Mouse (Mus musculus) kidney, postnatal 36 days (tissue): ENCODE results near the gene N4bp2.
"Not testable (repeated sequence)": the region's sequence is repeated elsewhere in the genome, so short reads cannot be mapped to it uniquely, and the experiment has no call there.

Source experiments
- DNase-seq, 2 experiments: peaks; one replicate each; pipeline ENCODE4 v3.0.0; 2021 to 2022; ENCODE audit warnings: mixed read lengths in 2 of 2

N4bp2 gene

GRCm38 (mm10) chr5:65763088-65763915, at the start of gene N4bp2:
N4bp2 (plus strand) TSS chr5:65763521.
- peak; percentile 87 to 89 for DNase-seq

- DNase-seq: no peak
Measured at GRCm38 (mm10) chr5:65715084-65715483, 48.2 kb upstream of the N4bp2 start.

- peak in 1 of 2 experiments; percentile 29 for DNase-seq
Measured at GRCm38 (mm10) chr5:65717063-65717902, 46.0 kb upstream of the N4bp2 start.

DNA sequence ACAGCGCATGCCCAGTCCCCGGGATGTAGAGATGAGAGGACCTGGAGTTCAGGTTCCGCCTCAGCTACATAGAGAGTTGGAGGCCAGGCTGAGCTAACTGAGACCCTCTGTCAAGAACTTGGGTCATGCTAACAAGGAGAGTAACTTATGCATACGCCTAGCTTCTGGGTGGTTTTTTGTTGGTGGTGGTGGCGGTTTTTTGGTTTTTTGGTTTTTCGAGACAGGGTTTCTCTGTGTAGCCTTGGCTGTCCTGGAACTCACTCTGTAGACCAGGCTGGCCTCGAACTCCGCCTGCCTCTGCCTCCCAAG, 45.5 kb upstream of the N4bp2 start:
- DNase-seq: not testable (repeated sequence)

- DNase-seq: no peak
Measured at GRCm38 (mm10) chr5:65718368-65718767, 45.0 kb upstream of the N4bp2 start.

GRCm38 (mm10) chr5:65724311-65725054, 38.8 kb upstream of the N4bp2 start:
- DNase-seq: peak; percentile 74 to 83

- DNase-seq: peak; percentile 78 to 82
Measured at GRCm38 (mm10) chr5:65731173-65732007, 31.9 kb upstream of the N4bp2 start.

- no peak for DNase-seq
Measured at GRCm38 (mm10) chr5:65735601-65736000, 27.7 kb upstream of the N4bp2 start.

DNA sequence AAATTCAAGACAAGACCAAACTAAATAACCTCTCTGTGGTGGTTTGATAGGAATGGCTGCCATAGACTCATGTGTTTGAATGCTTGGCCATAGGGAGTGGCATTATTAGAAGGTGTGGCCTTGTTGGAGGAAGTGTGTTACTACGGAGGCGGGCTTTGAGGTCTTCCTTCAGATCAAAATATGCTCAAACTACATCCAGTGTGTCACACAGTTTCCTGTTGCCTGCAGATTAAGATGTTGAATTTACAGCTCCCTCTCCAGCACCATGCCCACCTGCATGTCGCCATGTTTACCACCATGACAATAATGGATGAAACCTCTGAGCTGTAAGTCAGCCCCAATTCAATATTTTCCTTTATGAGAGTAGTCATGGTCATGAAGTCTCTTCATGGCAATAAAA, 24.0 kb upstream of the N4bp2 start:
- no peak for DNase-seq

GRCm38 (mm10) chr5:65746908-65747307, 16.4 kb upstream of the N4bp2 start:
- no peak for DNase-seq

- DNase-seq: no peak
Measured at GRCm38 (mm10) chr5:65748386-65748785, 14.9 kb upstream of the N4bp2 start.

DNA sequence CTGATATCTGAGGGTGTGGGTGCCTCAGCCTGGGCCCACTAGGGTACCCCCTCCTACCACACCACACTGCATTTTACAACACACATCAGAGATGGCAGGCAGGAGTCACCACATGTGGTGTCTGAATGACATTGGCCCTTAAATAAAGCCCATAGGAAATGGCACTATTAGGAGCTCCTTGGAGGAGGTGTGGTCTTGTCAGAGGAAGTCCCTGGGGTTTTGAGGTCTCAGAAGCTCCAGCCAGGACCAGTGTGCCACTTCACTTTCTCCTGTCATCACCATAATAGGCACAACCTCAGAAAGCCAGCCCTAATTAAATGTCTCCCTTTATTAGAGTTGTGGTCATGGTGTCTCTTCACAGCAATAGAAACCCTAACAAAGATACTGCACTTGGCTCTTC, 14.4 kb upstream of the N4bp2 start:
- DNase-seq: no peak

DNA sequence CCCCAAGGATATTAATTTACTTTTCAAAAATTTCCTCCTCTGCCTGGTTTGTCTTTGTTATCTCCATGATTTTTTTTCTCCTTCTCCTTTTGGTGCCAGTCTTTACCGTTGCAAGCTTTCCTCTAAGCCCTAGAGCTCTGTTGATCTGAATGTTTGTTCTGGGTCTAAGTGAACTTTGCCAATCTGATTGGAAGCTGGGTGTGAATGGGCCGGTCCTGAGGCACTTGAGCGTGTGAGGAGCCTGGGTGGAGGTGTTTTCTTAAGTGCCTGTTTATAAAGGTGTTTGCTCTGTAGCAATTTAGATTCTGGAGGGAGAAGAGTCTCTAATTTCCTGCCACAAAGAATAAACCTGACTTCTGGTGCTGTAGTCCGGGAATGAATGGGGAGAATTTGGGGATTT, 11.3 kb upstream of the N4bp2 start:
- no peak for DNase-seq

DNA sequence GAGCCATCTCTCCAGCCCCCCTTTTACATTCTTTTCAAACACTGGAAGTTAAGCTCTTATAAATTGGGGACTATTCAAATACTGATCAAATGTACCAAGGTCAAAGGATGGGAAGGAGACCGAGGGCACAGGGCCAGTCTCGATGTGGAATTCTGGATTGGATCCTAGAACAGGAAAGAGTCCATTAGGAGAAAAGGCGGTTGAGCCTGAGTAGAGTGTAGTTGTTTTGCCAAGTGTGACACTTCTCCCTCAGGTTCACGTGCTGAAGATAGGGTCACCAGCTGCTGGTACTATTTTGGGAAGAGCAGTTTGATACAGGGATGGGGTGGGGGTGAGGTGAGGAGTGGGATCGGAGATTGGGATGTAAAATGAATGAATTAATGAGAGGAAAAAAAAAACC, 7.5 kb upstream of the N4bp2 start:
- DNase-seq: peak in 1 of 2 experiments; percentile 22

DNA sequence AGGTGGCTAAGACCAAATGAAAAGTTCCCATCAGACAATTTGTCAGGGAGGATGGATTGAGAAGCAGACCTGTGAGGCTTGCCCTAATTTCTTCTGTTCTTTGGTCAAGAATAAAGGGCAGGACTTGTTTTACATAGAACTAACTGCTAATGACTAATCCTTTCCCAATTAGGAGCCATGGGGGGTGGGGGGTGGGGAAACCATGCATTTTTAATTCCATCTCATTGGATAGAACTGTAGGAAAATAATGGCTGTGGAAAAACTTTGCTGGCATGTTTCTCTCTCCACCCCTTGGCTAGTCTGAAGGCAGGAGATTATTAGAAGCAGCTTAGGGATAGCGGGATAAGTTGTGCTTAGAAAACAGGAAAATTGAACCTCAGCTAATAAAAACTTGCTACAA, 6.2 kb upstream of the N4bp2 start:
- no peak for DNase-seq

DNA sequence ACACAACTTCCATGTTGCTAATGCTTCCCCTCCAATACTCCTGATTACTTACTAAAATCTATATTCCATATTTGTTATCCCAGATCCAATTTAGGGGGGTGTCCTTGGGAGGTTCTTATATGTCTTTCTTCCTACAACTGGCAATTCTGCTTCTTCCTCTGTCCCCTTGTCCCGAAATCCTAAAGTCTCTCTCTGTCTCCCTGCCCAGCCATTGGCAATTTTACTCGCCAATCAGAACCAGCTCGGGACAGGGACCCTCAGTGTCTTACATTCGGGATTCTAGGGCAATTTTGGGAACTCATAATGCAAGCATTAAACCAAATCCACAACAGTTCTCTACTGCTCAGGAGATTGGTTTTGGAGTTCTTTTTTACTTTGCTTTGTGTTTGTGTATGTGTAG, 3.3 kb upstream of the N4bp2 start:
- DNase-seq: no peak

- no peak for DNase-seq
Measured at GRCm38 (mm10) chr5:65760599-65760998, 2.7 kb upstream of the N4bp2 start.

GRCm38 (mm10) chr5:65761020-65761419, 2.3 kb upstream of the N4bp2 start:
- no peak for DNase-seq

DNA sequence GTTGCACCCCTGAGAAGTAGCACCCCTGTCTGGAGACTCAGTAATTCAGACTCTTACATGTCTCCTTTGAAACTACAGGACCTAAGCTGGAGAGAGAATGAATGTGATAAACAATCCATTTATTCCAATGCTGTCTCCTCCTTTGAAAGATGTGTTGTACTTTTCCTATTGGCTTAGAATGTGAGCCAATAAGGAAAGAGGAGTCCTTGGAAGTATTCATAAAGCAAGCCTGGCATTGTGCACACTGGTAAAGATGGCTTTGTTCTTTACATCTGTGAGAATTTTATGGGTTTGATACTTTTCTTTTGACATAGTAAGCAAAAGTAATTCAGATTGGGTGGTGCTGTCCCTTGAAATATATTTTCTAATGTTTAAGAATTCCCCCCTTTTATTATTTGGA, 1.4 kb upstream of the N4bp2 start:
- DNase-seq: no peak

DNA sequence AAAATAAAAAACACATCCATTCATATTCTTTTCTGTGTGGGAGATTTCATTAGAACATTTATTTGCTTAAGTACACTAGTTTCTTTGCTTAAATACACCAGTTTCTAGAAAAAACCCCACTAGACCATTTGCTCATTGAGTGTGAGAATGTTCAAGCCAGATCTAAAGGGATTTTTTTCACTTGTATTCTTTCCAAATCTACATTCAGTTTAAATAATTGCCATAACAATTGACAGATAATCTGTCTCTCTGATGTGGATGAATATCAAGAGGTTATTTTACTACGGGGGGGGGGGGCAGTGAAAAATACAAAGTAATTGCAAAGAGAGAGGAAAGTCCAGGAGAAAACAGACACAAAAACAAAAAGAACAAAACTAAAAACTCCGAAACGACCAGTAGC, 635 bp upstream of the N4bp2 start:
- no peak for DNase-seq

- DNase-seq: peak; percentile 92 to 96
Measured at GRCm38 (mm10) chr5:65763916-65764785, 830 bp downstream of the N4bp2 start.
